Mouse (Mus musculus): ENCODE results near the gene Amfr.

Gene Amfr

DNA sequence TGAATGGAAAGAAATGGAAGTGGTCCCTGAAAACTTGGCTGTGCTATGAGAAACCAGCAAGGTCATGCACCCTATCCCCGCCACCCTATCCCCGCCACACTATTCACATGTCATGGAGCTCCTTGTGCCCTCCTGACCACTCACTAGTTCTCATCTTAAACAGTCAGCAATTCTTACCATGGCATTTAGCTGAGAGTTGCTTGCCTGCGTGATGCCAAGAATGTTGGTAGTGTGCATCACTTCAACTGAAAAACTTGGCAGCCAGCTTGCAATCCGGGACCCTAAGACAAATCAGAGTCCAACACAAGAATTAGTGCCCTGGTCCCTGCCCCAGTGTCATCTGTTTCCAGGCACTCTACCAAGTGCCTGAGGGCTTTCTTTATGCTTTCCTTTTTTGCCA, 32.5 kb downstream of the Amfr start:
- DNase-seq, result no peak

DNA sequence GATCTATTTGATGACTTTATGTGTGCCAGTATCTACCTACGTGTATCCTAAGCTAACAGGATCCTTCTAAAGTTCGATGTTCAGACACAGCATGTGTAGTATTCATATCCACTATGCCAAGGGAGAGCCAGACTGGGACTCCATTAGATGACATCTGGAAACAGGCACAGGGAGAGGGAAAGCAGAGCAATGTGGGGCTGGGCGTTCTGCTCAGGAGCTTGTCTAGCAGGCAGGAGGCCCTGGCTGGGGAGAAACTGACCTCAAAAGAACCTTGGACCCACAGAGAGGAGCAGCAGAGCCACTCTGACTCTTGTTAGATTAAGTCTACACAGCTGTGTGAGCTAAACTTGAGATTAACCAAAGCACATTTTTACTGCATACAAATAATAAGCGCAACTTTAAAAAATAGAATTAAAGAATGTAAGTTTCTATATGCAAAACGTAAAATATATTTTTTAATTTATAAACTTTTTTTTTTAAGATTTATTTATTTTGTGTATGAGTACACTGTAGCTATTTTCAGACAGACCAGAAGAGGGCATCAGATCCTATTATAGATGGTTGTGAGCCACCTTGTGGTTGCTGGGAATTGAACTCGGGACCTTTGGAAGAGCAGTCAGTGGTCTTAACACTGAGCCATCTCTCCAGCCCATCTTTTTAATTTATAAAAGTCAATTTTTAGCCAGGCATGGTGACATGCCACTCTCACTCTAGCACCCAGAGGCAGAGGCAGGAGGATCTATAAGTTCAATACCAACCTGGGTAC, 36.0 kb downstream of the Amfr start:
- peak; percentile 2 for DNase-seq

DNA sequence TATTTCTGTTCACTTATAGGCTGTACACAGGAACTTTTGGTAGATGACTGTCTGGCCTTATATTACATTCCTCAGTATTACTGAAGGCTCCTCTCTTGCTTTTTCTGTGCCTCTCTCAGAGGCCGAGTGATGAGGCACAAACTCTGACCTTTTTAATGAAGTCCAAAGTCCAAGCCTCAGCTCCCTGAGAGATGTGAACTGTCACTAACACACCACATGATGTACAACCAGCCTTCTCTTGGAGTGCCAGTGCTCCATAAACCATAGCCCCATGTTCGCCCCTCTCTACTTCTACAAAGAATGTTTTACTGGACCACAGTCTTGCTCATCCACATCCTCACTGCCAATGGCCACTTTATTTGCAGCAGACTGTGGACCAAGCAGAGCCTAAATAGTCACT, 37.3 kb downstream of the Amfr start:
- no peak for DNase-seq

DNA sequence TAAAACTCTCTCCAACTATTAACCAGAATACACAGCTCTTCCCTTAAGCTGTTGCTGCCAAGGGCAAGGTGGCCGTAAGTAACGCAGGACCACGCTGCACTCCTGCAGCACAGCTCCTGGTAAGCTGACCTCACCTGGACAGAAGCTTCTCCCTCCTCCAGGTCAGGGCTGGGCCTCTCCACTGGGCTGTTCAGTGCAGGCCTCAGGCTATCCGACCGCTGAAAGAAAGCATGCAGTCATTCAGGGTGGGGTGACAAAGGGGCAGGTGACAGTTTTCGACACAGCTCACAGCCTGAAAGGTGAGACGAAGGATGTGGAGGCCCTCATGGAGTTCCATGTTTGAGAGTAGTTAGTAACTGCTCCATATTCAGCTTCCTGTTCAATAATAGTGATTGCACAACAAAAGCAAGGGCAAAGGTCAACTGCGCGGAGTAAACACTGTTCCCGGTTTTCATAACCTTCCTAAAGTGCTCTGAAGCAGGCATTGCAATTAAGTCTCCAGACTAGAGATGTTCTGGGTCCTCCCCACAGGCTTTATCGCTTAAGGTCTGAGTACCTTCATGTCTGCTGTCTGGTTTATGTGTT, 37.9 kb downstream of the Amfr start:
- DNase-seq, result peak; percentile 26

DNA sequence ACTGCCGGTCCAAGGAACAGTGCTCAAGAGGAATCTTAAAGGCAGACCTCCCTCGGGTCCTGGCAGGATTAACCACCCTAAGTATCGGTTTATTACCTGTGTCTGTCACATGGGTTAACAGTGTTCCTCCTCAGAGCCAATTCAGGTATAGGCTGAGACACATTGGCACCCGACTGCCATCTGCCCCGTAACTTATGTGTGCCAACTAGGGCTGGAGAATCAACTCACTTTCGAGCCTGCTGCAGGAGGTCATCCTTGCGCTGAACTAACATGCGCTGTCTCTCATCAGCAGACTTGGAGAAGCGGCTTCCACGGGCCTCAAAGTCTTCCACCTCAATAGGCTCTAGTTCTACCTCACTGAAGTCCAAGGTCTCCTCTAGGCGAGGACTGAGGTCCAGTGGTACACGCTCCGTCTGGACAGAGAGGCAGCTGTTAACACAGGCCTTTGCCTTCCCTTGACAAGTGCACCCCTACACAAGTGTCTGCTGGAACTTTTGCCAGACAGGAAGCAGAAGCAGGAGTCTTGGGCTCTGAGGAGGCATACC, 38.7 kb downstream of the Amfr start:
- DNase-seq, result peak; percentile 2

DNA sequence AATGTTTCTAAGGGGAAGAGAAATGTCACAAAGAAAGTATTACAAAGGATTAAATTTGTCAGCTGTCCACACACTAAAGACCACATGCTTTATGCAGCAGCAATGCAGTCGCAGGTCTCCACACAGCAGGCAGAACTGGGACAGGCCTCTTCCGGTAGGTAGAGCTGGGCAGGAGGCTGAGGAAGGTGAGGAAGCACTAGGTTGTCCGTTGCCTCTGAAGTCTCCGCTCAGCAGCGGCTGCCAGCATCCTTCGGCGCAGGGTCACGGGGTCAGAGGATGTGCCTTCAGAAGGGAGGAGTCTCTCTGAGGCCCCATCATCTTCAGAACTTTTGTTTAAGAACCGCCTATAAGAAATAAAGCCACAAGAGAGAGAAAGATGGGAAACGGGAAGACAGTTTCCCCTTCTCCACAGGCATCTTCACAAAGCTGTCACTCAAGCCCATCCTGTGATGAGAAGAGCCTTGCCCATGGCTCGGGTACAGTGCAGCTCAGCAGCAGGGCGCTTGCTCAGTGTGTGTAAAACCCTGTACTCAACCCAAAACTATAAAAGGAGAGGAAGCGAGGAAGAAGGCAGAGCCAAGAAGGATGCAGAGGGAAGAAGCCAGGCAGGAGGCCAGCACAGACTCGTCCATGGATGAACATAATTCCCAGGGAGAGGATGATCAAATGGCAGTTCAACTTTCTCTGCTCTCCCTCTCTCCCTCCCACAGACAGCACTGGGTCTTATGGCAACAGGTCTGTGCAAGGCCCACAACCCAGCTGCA, 39.5 kb downstream of the Amfr start:
- DNase-seq, result peak; percentile 2

DNA sequence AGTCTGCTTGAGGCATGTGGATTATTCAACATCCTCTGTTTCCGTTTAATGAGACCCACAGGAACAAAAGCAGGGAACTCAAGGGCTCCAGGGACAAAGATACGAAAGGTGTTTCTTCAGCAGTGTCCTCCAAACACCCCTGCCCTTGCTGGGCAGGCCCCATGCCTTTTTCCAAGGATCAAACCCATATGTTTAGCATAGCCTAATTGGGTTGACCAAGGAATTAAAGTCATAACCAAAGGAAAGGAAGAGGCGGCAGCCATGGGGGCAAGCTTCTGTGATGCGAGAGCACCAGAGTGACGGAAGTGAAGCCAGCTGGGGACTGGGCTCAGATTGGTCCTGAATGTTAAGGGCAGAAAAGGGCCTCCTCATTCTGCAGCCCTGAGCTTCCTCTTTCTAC, 40.4 kb downstream of the Amfr start:
- no peak for DNase-seq

DNA sequence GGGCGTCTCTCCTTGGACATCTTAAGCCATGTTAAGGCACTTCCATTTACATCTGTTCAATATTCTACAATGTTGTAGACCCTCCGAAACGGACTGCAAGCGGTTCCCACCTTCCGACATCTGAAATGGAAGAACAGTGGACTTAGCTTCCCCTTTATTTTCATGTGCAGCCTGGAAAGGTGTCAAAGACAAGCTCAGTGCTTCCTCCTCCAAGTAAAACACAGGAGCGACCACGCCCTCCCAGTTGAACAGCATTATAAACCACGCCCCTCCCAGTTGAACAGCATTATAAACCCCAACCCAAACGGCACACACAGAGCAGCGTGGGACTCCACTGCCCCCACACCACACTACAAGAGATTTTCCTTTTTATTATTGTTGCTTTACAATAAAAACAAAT, 41.2 kb downstream of the Amfr start:
- DNase-seq, result no peak

DNA sequence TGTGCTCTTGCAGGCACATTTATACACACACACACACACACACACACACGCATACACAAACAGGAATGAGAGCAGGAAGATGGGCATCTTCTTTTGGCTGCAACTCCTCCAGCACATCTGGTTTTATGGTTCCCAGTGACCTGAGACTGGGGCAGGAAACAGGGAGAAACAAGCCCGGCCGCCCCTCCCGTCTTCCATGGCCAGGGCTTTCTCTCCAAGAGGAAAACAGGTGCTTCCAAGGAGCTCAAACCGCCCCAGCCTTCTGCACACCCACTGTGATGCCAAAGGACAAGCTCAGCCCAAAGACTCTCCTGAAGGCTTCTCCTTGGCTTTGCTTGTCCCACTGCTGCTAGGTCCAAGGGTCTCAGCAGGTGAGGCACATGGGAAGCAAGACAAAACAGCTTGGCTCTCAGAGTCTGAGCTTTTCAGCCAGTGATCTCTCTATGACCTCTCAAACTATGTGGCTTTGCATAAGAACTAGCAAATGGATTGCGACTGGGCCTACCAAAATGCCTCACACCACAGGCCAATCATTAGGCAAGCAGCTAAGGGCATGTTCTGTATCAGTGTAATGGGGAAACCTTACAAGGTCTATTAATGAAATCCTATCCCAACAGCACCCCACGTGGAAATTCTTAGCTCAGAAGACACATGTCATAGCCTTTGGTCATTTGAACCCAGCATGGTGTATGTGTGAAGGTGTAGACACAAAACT, 42.9 kb downstream of the Amfr start:
- no peak for DNase-seq

DNA sequence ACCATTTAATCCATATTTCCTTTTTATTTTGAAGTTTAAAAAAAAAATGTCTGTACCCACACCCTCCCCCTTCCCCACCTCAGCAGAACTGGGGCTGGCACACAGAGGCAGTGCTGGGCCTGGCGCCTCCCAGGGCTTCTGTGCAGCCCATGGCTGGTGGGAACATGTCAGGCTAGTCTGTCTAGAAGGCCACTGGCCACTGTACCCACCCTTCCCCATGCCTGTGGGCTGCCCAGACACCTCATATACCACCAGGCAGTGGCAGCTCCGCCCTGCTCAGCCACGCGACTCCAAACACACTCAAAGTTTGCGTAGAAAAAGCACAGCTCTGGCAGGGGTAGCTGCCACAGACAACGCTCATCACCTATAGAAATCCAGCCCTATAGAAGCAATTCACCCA, 44.3 kb downstream of the Amfr start:
- no peak for DNase-seq

DNA sequence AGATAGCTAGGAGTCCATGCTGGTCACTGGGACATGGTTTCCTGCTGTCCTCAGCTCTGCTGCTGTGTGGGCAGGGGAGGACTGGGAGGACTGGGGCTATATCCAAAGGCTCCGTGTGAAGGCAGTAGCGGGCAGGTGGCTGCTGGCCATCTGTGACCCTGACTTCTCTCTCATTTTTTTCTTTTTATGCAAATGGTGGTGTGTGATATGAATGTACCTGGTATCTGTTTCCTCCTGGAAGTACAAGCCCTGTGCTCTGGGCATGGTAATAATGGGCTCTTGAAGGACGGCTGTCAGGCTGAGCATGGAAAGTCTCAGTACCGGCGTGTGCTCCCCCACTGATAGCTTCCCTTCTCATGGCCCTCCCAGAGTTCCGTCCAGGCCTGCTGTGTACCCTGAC, 51.7 kb downstream of the Amfr start:
- DNase-seq, result no peak

DNA sequence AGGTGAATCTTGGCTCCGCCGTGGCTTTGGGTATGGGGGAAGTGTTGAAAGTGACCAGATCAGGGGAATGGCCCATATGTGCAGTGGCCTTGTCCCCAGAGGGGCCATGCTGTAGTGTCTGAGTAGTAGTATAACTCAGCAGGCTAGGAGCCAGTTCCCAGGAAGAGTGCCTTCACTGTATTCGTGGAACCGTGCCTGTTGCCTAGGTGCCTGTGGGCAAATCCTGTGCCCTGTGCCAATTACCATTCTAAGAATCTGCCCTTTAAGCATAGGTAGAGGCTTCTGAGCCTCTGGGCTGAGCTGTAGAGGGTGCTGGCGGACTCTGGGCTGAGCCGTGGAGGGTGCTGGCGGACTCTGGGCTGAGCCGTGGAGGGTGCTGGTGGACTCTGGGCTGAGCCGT, 54.2 kb downstream of the Amfr start:
- no peak for DNase-seq

DNA sequence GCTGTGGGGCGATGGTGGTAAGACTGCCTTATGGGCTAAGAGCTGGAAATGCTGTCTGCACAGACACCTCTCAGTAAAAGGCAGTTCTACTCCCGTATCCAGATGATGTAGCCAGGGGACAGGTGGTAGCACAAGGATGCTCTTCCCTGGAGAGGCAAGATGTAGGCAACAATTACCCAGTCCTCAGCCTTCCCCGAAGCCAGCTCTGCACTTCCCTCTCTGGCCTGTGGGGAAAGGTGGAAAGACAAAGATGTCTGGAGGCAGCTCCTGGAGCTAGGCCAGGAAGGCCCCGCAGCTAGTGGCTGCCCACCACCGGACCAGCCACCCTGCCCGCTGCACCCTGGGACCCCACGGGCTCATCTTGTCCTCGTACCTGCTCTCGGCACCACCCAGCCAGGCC, 60.1 kb downstream of the Amfr start:
- DNase-seq, result no peak

DNA sequence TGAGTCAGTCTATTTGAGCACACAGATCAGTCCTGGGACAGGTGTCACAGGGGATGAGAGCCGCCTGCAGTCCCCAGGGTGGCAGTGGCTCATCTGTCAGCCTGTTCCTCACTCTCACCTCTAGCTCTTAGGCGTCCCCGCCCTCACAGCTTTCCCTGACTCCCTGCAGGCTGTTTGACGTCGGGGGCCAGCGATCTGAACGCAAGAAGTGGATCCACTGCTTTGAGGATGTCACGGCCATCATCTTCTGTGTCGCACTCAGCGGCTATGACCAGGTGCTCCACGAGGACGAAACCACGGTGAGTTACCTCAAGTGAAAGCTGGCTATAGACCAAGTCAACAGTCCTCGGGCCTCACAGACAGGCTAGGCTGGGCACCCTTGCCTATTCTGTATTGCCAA, 62.5 kb downstream of the Amfr start:
- DNase-seq, result no peak

DNA sequence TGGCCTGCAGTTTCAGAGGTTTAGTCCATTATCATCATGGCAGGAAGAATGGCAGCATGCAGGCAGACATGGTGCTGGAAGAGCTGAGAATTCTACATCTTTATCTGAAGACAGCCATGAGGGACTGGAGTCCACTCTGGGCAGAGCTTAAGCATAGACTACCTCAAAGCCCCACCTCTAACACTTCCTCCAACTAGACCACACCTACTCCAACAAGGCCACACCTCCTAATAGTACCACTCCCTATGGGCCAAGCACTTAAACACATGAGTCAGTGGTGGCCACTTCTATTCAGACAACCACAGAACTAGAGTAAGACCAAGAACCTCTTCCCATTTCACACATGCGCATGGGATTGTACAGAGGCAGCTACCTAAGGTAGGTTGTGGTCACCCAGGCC, 66.2 kb downstream of the Amfr start:
- no peak for DNase-seq

DNA sequence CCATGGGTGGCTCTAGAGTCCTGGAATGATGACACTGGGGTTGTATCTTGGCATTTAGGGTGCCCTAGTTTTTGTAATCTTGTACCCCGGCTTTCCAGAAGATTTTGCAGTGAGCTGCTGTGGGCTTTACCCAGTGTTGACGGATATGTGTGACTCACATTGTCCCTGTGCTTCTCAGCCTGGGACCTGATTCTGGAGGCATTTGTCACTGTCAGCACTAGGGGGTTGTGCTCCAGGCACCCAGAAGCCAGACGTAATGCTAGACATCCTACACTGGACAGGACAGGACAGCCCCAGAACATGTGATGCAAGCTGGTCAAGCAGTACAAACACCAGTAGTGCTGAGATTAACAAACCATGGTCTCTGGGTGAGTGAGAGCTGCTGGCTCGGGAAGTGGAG, 66.9 kb downstream of the Amfr start:
- DNase-seq, result no peak

DNA sequence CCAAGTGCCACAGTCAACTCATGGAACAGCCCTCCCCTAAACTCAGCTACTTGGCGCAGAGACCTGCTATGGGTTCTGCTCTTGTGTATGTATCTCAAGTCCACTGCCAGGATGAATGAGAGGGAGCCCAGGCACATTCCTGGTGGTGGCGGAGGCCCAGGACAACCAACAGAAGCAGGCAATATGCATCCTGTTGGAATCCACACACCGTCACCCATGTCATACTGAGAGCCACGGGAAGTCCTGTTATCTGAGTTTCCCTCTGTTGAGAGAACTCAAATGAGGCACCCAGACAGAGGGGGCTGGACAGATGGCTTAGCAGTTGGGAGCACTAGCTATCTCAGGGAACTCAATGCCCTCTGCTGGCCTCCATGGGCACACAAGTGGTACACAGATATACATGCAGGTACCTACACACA, 71.0 kb downstream of the Amfr start:
- no peak for DNase-seq

DNA sequence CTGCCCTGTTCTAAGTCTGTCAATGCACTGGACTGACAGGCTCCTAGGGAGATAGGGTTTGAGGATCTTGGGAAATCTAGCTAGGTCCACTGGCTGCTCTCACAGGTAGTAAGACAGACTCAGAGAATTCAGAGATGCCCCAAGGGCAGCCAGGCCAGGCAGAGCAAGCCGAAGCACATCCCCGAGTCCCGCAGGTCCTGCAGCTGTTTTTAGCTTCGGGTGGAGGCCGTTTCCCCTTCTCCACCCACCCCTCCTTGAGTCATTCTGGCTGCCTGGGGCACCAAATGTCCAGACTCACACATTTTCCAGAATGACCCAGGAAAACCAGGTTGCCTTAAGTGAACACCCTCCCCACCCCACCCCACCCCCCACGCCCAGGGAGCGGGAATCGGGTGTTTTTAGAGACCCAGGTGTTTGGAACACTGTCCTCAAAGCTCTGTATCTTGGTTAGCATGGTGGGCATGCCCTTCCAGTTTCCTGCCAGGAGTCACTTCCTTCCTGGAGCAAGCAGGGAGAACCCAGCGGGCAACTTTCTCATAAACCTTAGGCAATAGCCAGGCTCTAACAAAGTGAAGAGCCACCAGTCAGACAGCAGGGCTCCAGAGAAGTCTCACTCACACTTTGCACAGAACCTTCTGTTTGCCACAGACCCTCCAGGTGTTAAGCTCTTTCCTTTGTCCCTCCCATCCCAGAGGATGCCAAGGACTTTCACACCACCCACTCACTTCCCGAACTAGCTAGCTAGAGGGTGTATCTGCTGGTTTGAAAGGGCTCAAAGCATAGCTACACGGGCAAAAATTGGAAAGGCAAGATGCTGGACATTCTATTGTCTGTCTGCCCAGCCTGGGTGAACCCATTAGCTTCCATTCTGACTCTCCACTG, 71.9 kb downstream of the Amfr start:
- DNase-seq, result no peak

DNA sequence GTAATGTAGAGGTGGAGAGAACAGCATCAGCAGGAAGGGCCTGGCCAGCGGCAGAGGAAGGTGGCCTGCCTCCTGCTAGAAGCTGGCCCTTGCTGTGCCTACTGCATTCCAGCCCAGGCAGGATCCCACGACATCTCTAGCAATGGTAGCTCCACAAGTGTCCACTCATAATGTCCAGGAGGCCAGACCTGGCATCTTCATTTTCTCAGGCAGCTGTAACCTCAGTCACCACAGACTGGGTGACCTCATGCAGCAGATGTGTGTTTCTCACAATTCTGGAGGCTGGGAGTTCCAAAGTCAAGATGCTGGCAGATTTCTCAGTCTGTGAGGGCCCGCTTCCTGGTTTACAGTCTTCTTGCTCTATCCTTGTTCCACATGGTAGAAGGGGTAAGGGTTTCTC, 74.4 kb downstream of the Amfr start:
- DNase-seq, result no peak

DNA sequence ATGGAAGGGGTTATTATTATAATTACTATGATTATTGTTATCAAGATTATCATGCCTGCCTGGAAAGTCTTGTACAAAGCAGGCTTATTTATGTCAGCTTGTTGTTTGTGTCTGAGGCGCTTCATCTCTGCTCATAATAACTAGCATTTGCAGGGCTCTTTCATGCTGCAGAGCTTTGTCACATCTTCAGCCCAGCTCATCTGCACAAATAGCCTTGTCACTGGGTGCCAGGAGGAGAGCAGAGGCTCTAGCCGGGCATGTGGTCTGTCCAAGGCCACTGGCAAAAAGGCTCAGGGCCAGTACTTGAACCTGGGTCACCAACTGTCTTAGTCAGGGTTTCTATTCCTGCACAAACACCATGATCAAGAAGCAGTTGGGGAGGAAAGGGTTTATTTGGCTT, 79.4 kb downstream of the Amfr start:
- no peak for DNase-seq

DNA sequence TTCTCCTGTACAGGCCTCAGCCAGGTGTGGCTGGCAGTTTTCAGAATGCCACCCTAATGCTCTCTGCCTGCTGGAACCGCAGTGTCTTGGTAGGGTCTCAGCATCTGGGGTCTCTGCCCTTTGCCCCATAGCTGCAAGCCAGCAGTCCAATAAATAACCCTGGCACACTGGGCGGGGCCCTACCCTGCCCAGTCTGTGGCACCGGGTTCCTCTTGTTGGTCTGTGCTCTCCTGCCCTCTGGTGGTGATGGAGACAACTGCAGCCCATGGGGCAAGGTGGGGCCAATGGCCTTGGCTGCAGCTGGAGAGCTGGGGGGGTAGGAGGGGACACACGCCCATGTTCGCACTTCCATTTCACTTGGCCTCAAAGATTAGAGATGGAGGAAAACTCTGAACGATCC, 79.8 kb downstream of the Amfr start:
- DNase-seq, result peak; percentile 77

DNA sequence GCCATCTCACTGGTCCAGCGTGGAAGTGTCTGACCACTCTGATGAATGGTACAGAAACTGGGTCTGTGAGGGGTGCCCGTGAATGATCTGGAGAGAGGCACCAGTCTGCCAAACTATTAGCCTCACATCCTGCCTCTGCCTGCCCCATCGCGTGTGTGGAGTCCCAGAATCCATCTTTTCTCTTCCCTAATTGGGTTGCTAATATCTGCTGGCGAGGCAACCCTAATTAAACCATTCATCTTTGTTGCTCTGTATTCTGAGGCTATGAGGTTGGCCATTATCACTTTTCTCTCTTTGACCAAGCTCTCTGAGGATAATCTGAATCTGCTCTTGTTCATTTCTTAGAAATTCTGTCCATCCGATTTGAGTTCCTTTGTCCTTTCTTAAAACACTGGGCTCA, 81.3 kb downstream of the Amfr start:
- DNase-seq, result no peak

Measured in liver (tissue).